Mouse (Mus musculus): ENCODE results near the gene Med22.

DNA sequence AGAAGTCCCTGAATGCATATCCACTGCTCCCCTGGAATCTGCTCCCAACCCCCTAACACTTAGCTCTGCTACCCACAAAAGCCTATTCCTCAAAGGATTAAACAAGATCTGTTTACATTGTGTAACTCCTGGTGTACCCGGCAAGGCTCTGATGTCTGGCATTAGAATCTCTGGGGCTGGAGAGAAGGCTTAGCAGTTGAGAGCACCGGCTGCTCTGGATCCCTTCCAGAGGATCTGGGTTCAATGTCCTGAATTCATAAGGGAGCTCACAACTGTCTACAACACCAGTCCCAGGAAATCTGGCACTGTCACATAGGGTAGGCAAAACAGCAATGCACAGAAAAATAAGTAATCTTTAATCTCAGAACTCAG, 47.0 kb upstream of the Med22 start:
- TF ChIP-seq POLR2A (IDR thresholded peaks at IDR 0.05; ENCODE audit: low read depth, low read length) (no peak), CTCF (IDR thresholded peaks at IDR 0.05; ENCODE audit: extremely low read depth, insufficient read length, insufficient replicate concordance, low read depth, low read length) (no peak)

Measured in small intestine, adult 2 months (tissue).